Mouse (Mus musculus) bone marrow macrophage, adult 2 months (primary cell): ENCODE data around the gene Arhgef12.

ENCODE experiments used
- CTCF ChIP-seq: IDR thresholded peaks from 2 replicates; pipeline ENCODE4 v1.5.1; 2012; ENCODE audit warnings: low read depth, mild to moderate bottlenecking, low read length, moderate library complexity
- POLR2A ChIP-seq: IDR thresholded peaks from 2 replicates; pipeline ENCODE4 v1.6.1; 2012; ENCODE audit warnings: mild to moderate bottlenecking, low read depth, low read length, borderline replicate concordance

GRCm38 (mm10) chr9:43107187-43107517, at the start of gene Arhgef12:
- no peak for TF ChIP-seq POLR2A
- no peak for TF ChIP-seq CTCF
